10 mouse cellular contexts compared by ENCODE assay signal in genomic region chr11:98752562-98753140, GRCm38 (mm10). TPM values are rescaled to one million over a fixed set of nuclear protein-coding genes. Genes with fewer than 3 reads are reported as not detected.
A peak's percentile ranks its signal among the peaks of the same experiment; 100 is the strongest.
DNase-seq lines count a peak whose midpoint lies in the region; ATAC-seq lines count a peak whose summit lies in the region.
"Had no signal": no experiment of that assay in that cellular context is flagged by ENCODE, and none has a peak within 500 bp of the region (broad histone marks: within the 10 kb centered on the region; RNA-seq: fewer than 3 reads in every experiment).

No protein-coding gene starts in this region.

- no peaks in the 10 kb centered on the region for H3K27me3 ChIP-seq in hindbrain, embryonic 14.5 days (ENCODE audit: control insufficient read depth, insufficient read depth, low read length)
- H3K27me3 ChIP-seq in midbrain, embryonic 14.5 days (ENCODE audit: control insufficient read depth, insufficient read depth, low read length), result no peaks in the 10 kb centered on the region

- no peak overlapping the region for H3K9ac ChIP-seq in hindbrain, embryonic 14.5 days
- no peak overlapping the region for H3K9ac ChIP-seq in midbrain, embryonic 14.5 days (replicated peaks; ENCODE audit: low read length)

- no peak overlapping the region for H3K4me2 ChIP-seq in hindbrain, embryonic 14.5 days (replicated peaks)
- H3K4me2 ChIP-seq in midbrain, embryonic 14.5 days (ENCODE audit: low read length), result no peak overlapping the region

- peak; percentile 25 for DNase-seq in cerebellum, adult 8-10 months
- DNase-seq in cerebellum, postnatal 10 days, result no peak
- peak; percentile 61 for DNase-seq in kidney, adult 9 months
- DNase-seq in kidney, postnatal 14 days, result no peak
- DNase-seq in hindbrain, embryonic 14.5 days (ENCODE audit: low spot score), result no peak
- no peak for DNase-seq in midbrain, embryonic 14.5 days
- DNase-seq in ovary, postnatal 36 days (ENCODE audit: low spot score), result no peak
- DNase-seq in spleen, adult 18-20 months, result no peak
- DNase-seq: retina, postnatal 1 day had no signal

- H3K9me3 ChIP-seq in hindbrain, embryonic 14.5 days (ENCODE audit: control insufficient read depth, low read length), result no peaks in the 10 kb centered on the region
- no peaks in the 10 kb centered on the region for H3K9me3 ChIP-seq in midbrain, embryonic 14.5 days (ENCODE audit: control insufficient read depth, low read length)

- 83% methylated on average over 10 of the region's 10 CpGs for WGBS in hindbrain, embryonic 14.5 days
- WGBS in midbrain, embryonic 14.5 days, result 85% methylated on average over 10 of the region's 10 CpGs

- no peak for ATAC-seq in hindbrain, embryonic 14.5 days (ENCODE audit: low FRiP score)
- ATAC-seq in midbrain, embryonic 14.5 days (ENCODE audit: low FRiP score, low TSS enrichment), result no peak

- no peak overlapping the region for H3K4me3 ChIP-seq in hindbrain, embryonic 14.5 days (replicated peaks; ENCODE audit: low read length)
- no peak overlapping the region for H3K4me3 ChIP-seq in midbrain, embryonic 14.5 days (replicated peaks; ENCODE audit: low read depth, low read length)
- H3K4me3 ChIP-seq: erythroblast, embryonic 14.5 days had no signal

- H3K36me3 ChIP-seq in hindbrain, embryonic 14.5 days (replicated peaks; ENCODE audit: control insufficient read depth, insufficient read depth), result peaks cover 38% of the 10 kb centered on the region
- peaks cover 41% of the 10 kb centered on the region for H3K36me3 ChIP-seq in midbrain, embryonic 14.5 days (ENCODE audit: control insufficient read depth, insufficient read depth, low read length)

- H3K4me1 ChIP-seq in hindbrain, embryonic 14.5 days (replicated peaks; ENCODE audit: control insufficient read depth, insufficient read depth, low read length), result peaks cover 61% of the 10 kb centered on the region
- H3K4me1 ChIP-seq in midbrain, embryonic 14.5 days (ENCODE audit: control insufficient read depth, insufficient read depth, low read length), result peaks cover 59% of the 10 kb centered on the region

- peak overlapping the region; percentile 12; the same call in 1 of the 2 replicates for H3K27ac ChIP-seq in hindbrain, embryonic 14.5 days
- H3K27ac ChIP-seq in midbrain, embryonic 14.5 days (replicated peaks; ENCODE audit: low read depth, low read length), result peak overlapping the region; percentile 34; the same call in 1 of the 2 replicates

RNA-seq across cellular contexts. Expression of gene Thra, which starts 12.2 kb away (rescaled TPM):
- polyA plus RNA-seq in hindbrain, embryonic 14.5 days (2014; fragmentation: Nextera tagmentation; extraction: Ambion mirVana), result 165 and 181 TPM in 2 replicates
- polyA plus RNA-seq in midbrain, embryonic 14.5 days (2014; fragmentation: Nextera tagmentation; extraction: Ambion mirVana), result 175 and 194 TPM in 2 replicates

RNA-seq across cellular contexts. Expression of gene Nr1d1, which starts 22.5 kb away (rescaled TPM):
- polyA plus RNA-seq in hindbrain, embryonic 14.5 days (2014; fragmentation: Nextera tagmentation; extraction: Ambion mirVana), result 3.4 and 4.1 TPM in 2 replicates
- polyA plus RNA-seq in midbrain, embryonic 14.5 days (2014; fragmentation: Nextera tagmentation; extraction: Ambion mirVana), result 3.0 TPM in 2 replicates

RNA-seq across cellular contexts. Expression of gene Med24, which starts 23.4 kb away (rescaled TPM):
- 58.4 and 62.7 TPM in 2 replicates for polyA plus RNA-seq in hindbrain, embryonic 14.5 days (2014; fragmentation: Nextera tagmentation; extraction: Ambion mirVana)
- polyA plus RNA-seq in midbrain, embryonic 14.5 days (2014; fragmentation: Nextera tagmentation; extraction: Ambion mirVana), result 65.7 and 81.1 TPM in 2 replicates

RNA-seq across cellular contexts. Expression of gene Msl1, which starts 42.7 kb away (rescaled TPM):
- polyA plus RNA-seq in hindbrain, embryonic 14.5 days (2014; fragmentation: Nextera tagmentation; extraction: Ambion mirVana), result 23.6 and 24.1 TPM in 2 replicates
- 25.0 and 35.9 TPM in 2 replicates for polyA plus RNA-seq in midbrain, embryonic 14.5 days (2014; fragmentation: Nextera tagmentation; extraction: Ambion mirVana)

RNA-seq across cellular contexts. Expression of gene Csf3, which starts 51.6 kb away (rescaled TPM):
- not detected in 2 replicates for polyA plus RNA-seq in hindbrain, embryonic 14.5 days (2014; fragmentation: Nextera tagmentation; extraction: Ambion mirVana)
- not detected in 2 replicates for polyA plus RNA-seq in midbrain, embryonic 14.5 days (2014; fragmentation: Nextera tagmentation; extraction: Ambion mirVana)
- polyA plus RNA-seq: erythroblast, embryonic 14.5 days had no signal

Comparison
In these comparisons a context has a peak if more than half of its experiments do, and no peak if none do; other contexts are left out.
1. DNase-seq: peak in cerebellum, adult 8-10 months (single experiment) and kidney, adult 9 months (single experiment); none in cerebellum, postnatal 10 days (0 of 2), kidney, postnatal 14 days (single experiment), hindbrain, embryonic 14.5 days (single experiment), midbrain, embryonic 14.5 days (single experiment), ovary, postnatal 36 days (single experiment) and spleen, adult 18-20 months (0 of 2).